Mouse (Mus musculus): ENCODE measurements around the gene Nup98. TPM values are rescaled to one million over a fixed set of nuclear protein-coding genes. Genes with fewer than 3 reads are reported as not detected.

Nup98 gene
- polyA plus RNA-seq, 1 experiment: not detected

DNA sequence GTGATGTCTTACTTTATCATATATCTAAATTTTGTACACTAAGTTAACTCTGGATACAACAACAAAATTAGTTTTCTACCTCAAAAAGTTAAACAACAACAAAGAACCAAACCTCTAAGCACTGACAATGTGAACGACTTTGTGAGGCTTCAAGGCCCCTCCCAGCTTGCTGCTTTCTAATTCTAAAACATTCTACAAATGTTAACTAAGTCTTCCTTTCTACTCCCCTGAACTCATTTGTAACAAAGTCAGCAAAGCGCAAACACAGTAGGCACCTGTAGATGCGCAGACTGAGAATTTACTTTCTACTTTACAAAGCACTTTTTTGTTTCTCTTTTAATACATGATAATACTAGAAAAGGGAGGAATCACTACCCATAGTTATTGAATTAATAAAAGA, 9.4 kb downstream of the Nup98 start:
- no peak for TF ChIP-seq CTCF (IDR thresholded peaks at IDR 0.05; ENCODE audit: insufficient read depth, low read depth, low read length)
- no peak for TF ChIP-seq POLR2A (IDR thresholded peaks at IDR 0.05; ENCODE audit: insufficient read depth, low read depth, low read length)
- no peak overlapping the region for H3K27ac ChIP-seq (ENCODE audit: insufficient read depth, low read depth, low read length)
- no peak overlapping the region for H3K4me3 ChIP-seq (ENCODE audit: insufficient read depth, low read depth, low read length)
- WGBS: 75% methylated on average over 3 of the region's 3 CpGs
- no peaks in the 10 kb centered on the region for H3K4me1 ChIP-seq (ENCODE audit: control insufficient read depth, insufficient read depth, low read length)

DNA sequence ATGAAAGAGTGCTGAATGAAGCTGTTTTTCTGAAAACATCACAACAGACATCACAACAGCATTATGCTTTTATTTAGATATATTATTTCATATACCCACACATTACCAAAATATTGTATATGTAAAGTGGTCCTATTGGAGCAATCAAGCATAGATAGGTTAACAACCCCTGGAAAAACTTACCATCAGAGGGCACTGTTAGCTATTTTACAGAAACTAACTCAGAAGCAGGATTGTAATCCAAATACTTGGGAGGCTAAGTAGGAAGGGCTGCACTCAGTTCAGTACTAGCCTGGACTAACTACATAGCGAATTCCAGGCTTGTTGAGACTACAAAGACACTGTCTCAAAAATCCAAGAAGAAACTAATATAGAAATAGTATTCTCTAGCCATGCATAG, 17.6 kb downstream of the Nup98 start:
- TF ChIP-seq POLR2A (IDR thresholded peaks at IDR 0.05; ENCODE audit: insufficient read depth, low read depth, low read length) (no peak), CTCF (IDR thresholded peaks at IDR 0.05; ENCODE audit: insufficient read depth, low read depth, low read length) (no peak)
- H3K4me1 ChIP-seq (ENCODE audit: control insufficient read depth, insufficient read depth, low read length): no peaks in the 10 kb centered on the region
- H3K4me3 ChIP-seq (ENCODE audit: insufficient read depth, low read depth, low read length): no peak overlapping the region
- WGBS: 79% methylated on average over 1 of the region's 1 CpGs
- H3K27ac ChIP-seq (ENCODE audit: insufficient read depth, low read depth, low read length): no peak overlapping the region

DNA sequence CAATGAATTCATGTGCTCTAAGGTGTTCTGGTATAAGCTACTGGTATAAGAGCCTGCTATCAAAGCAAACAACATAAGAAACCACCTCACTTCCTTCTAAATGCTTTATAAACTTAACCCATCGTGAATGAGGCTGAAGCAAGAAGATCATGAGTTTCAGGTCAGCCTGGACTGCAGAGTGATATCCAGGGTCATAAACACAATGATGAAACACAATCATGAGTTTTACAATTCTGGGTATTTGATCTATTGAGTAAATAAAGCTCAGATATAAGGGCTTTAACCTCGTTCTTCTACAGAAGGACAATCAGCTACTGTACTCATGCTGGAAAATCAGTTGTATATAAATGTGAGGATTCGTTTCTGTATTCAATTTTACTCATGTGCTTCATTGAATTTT, 26.1 kb downstream of the Nup98 start:
- TF ChIP-seq POLR2A (IDR thresholded peaks at IDR 0.05; ENCODE audit: insufficient read depth, low read depth, low read length) (no peak), CTCF (IDR thresholded peaks at IDR 0.05; ENCODE audit: insufficient read depth, low read depth, low read length) (no peak)
- Histone ChIP-seq H3K4me3 (ENCODE audit: insufficient read depth, low read depth, low read length) (no peak overlapping the region), H3K27ac (ENCODE audit: insufficient read depth, low read depth, low read length) (no peak overlapping the region), H3K4me1 (ENCODE audit: control insufficient read depth, insufficient read depth, low read length) (no peaks in the 10 kb centered on the region)
- WGBS: 83% methylated on average over 3 of the region's 3 CpGs

DNA sequence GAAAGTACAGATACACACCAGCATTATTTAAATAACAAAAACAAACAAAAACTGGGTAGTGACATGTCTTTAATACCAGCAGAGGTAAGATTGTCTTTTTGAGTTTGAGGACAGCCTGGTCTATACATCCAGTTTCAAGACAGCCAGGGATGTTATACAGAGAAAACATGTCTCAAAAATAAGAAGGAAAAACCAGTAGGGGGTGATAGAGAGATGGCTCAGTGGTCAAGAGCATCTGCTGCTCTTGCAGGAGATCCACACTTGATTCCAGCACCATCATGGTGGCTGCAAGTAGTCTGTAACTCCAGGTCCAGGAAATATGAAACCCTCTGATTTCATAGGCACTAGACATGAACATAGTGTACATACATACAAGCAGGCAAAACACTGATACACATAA, 39.7 kb downstream of the Nup98 start:
- Histone ChIP-seq H3K4me1 (ENCODE audit: control insufficient read depth, insufficient read depth, low read length) (no peaks in the 10 kb centered on the region), H3K27ac (ENCODE audit: insufficient read depth, low read depth, low read length) (no peak overlapping the region), H3K4me3 (ENCODE audit: insufficient read depth, low read depth, low read length) (no peak overlapping the region)
- TF ChIP-seq POLR2A (IDR thresholded peaks at IDR 0.05; ENCODE audit: insufficient read depth, low read depth, low read length) (no peak), CTCF (IDR thresholded peaks at IDR 0.05; ENCODE audit: insufficient read depth, low read depth, low read length) (no peak)

- Histone ChIP-seq H3K27ac (ENCODE audit: insufficient read depth, low read depth, low read length) (no peak overlapping the region), H3K4me3 (ENCODE audit: insufficient read depth, low read depth, low read length) (no peak overlapping the region), H3K4me1 (ENCODE audit: control insufficient read depth, insufficient read depth, low read length) (no peaks in the 10 kb centered on the region)
- TF ChIP-seq POLR2A (IDR thresholded peaks at IDR 0.05; ENCODE audit: insufficient read depth, low read depth, low read length): no peak
- no peak for TF ChIP-seq CTCF (IDR thresholded peaks at IDR 0.05; ENCODE audit: insufficient read depth, low read depth, low read length)
- WGBS: 90% methylated on average over 5 of the region's 5 CpGs
Measured at GRCm38 (mm10) chr7:102153691-102154090, 56.3 kb downstream of the Nup98 start.

GRCm38 (mm10) chr7:102137898-102138297, 72.1 kb downstream of the Nup98 start:
- TF ChIP-seq CTCF (IDR thresholded peaks at IDR 0.05; ENCODE audit: insufficient read depth, low read depth, low read length) (no peak), POLR2A (IDR thresholded peaks at IDR 0.05; ENCODE audit: insufficient read depth, low read depth, low read length) (no peak)
- WGBS: 99% methylated on average over 5 of the region's 5 CpGs
- H3K27ac ChIP-seq (ENCODE audit: insufficient read depth, low read depth, low read length): no peak overlapping the region
- H3K4me1 ChIP-seq (ENCODE audit: control insufficient read depth, insufficient read depth, low read length): no peaks in the 10 kb centered on the region
- no peak overlapping the region for H3K4me3 ChIP-seq (ENCODE audit: insufficient read depth, low read depth, low read length)

DNA sequence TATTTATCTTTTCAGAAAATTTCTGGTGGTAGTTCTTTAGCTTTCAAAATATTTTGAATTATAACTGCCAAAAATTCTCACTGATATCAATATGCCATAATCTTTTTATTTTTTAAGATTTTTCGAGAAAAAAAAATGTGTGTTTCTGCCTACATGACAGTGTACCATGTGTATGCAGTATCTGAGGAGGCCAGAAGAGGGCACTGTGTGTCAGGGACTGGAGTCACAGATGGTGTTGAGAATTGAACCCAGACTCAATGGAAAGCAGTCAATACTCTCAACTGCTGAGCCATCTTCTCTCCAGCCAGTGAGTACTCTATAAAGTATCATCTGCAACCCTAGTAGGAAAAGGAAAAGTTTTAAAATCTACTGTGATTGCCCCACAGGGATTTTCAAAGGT, 72.5 kb downstream of the Nup98 start:
- H3K27ac ChIP-seq (ENCODE audit: insufficient read depth, low read depth, low read length): no peak overlapping the region
- 78% methylated on average over 1 of the region's 1 CpGs for WGBS
- TF ChIP-seq CTCF (IDR thresholded peaks at IDR 0.05; ENCODE audit: insufficient read depth, low read depth, low read length): no peak
- no peak for TF ChIP-seq POLR2A (IDR thresholded peaks at IDR 0.05; ENCODE audit: insufficient read depth, low read depth, low read length)
- no peak overlapping the region for H3K4me3 ChIP-seq (ENCODE audit: insufficient read depth, low read depth, low read length)
- no peaks in the 10 kb centered on the region for H3K4me1 ChIP-seq (ENCODE audit: control insufficient read depth, insufficient read depth, low read length)

GRCm38 (mm10) chr7:102132395-102132794, 77.6 kb downstream of the Nup98 start:
- Histone ChIP-seq H3K27ac (ENCODE audit: insufficient read depth, low read depth, low read length) (no peak overlapping the region), H3K4me3 (ENCODE audit: insufficient read depth, low read depth, low read length) (no peak overlapping the region), H3K4me1 (ENCODE audit: control insufficient read depth, insufficient read depth, low read length) (no peaks in the 10 kb centered on the region)
- TF ChIP-seq POLR2A (IDR thresholded peaks at IDR 0.05; ENCODE audit: insufficient read depth, low read depth, low read length) (no peak), CTCF (IDR thresholded peaks at IDR 0.05; ENCODE audit: insufficient read depth, low read depth, low read length) (no peak)
- 88% methylated on average over 4 of the region's 4 CpGs for WGBS

DNA sequence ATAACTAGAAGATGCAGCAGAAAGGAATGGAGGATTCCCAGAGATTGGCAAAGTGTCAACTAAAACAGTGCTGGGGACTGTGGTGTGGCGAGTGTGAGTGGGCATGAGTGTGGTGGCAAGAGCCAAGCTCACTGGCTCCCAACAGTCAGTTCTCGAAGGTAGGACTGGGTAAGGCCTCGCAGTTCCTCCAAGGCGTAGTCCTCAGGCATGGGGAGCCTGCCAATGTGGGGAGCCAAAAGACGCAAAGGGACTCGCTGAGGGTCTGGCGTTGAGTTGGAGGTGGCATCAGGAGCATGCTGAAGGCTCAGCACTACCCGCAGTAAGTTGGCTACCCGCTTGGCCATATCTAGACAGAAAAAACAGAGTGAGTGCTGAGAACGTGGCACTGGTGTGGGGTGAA, 89.7 kb downstream of the Nup98 start:
- Histone ChIP-seq H3K27ac (ENCODE audit: insufficient read depth, low read depth, low read length) (no peak overlapping the region), H3K4me3 (ENCODE audit: insufficient read depth, low read depth, low read length) (no peak overlapping the region), H3K4me1 (ENCODE audit: control insufficient read depth, insufficient read depth, low read length) (peaks cover 10% of the 10 kb centered on the region)
- TF ChIP-seq POLR2A (IDR thresholded peaks at IDR 0.05; ENCODE audit: insufficient read depth, low read depth, low read length) (no peak), CTCF (IDR thresholded peaks at IDR 0.05; ENCODE audit: insufficient read depth, low read depth, low read length) (no peak)
- WGBS: 90% methylated on average over 10 of the region's 10 CpGs

GRCm38 (mm10) chr7:102117382-102117781, 92.6 kb downstream of the Nup98 start:
- WGBS: 68% methylated on average over 6 of the region's 6 CpGs
- Histone ChIP-seq H3K27ac (ENCODE audit: insufficient read depth, low read depth, low read length) (peak overlapping the region; percentile 54), H3K4me1 (ENCODE audit: control insufficient read depth, insufficient read depth, low read length) (peaks cover 13% of the 10 kb centered on the region), H3K4me3 (ENCODE audit: insufficient read depth, low read depth, low read length) (no peak overlapping the region)
- TF ChIP-seq CTCF (IDR thresholded peaks at IDR 0.05; ENCODE audit: insufficient read depth, low read depth, low read length): no peak
- no peak for TF ChIP-seq POLR2A (IDR thresholded peaks at IDR 0.05; ENCODE audit: insufficient read depth, low read depth, low read length)
